Mouse (Mus musculus) mouse embryonic stem cell (cell line): Measurements from ENCODE around the gene Polr2m.
"Not testable (repeated sequence)": the region's sequence is repeated elsewhere in the genome, so short reads cannot be mapped to it uniquely, and the experiment has no call there.

Experiments
- in situ Hi-C, 2 experiments: fragments of 300-500 bp; cut with MboI; formaldehyde crosslinking; loops; 1 replicate in 1 of 2; 3 replicates in 1 of 2; pipeline ENCODE4 v1.14.3; 2019 to 2020; ENCODE audit warnings: low sequenced_read_pairs in 2 of 2, low pct_unique_long_range_greater_than_20kb in 1 of 2, mixed read lengths in 1 of 2; ENCODE audit not compliant: unreplicated experiment in 1 of 2

The Polr2m gene

GRCm38 (mm10) chr9:71485475-71486094 is at the start of gene Polr2m:
TSS of gene Polr2m (minus strand) at chr9:71485935.
- in situ Hi-C loops = no loop called here

DNA sequence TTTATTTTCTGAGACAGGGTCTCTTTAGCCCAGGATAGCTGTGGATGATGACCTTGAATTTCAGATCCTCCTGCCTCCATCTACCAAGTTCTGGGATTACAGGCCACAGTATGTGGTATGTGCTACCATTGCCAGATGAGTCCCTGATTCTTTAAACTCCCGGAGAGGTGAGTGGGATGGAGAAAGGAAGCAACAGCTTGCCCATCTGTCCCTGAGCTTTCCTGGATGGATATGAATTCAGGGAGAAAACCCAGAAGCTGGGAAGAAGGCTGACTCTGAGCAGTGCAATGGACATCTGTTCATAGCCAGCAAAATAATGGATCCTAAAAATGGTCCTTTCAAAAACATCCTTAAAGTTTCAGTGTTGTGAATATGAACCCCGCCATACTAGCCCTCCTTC is 49.3 kb upstream of the Polr2m start:
- in situ Hi-C loops = no loop called here

DNA sequence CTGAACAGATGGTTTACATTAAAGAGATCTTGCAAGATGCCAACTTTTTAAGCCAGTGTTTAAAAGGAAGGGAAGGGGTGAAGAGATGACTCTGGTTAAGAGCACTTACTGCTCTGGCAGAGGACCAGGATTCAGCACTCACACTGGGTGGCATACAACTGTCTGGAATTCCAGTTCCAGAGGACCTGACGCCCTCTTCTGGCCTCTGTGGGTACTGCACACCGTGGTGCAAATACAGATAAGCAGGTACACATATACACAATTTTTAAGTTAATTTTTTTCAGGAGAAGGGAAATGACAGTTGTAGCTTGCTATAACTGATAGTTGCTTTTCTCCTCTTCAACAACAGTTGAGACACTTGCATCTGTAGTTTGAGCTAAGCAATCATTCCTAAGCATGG is 44.2 kb upstream of the Polr2m start:
- in situ Hi-C loops = no loop called here

DNA sequence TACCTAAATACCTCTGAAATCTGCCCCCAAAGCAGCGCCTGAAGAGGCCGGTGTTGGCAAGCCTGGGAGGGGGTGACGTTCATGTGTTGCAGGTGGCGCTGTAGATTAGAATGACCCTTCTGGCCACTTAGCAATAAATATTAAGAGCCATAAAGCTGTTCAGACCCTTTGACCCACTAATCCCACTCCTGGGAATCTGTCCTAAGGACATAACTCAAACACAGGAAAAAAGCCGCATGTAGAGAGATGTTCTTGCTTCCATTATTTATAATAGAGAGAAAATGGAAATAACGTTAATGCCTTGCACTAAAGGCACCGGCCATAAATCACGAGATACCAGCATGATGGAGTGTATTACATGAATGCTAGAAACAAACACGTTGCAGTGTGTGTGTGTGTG is 41.7 kb upstream of the Polr2m start:
- in situ Hi-C loops = no loop called here

- in situ Hi-C loops = no loop called here
Observed at GRCm38 (mm10) chr9:71523901-71524300, 38.2 kb upstream of the Polr2m start.

GRCm38 (mm10) chr9:71519836-71520235 is 34.1 kb upstream of the Polr2m start:
- in situ Hi-C loops = no loop called here

DNA sequence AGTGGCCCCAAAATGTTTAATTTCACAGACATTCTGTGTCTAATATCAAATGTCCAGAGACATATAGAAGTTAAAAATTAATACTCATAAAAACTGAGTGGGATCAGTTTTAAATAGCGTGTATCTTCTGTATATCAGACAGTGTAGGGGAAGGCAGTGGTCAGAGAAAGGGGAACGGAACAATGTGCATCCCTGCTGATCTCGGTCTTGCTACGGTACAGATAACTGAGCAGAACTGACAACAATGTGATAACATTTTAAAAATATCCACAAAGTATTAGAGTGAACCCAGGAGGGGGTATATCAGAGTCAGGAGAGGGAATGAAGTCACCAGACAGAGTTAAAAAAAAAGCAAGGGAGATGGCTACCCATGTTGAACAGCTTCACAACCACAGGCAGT is 31.8 kb upstream of the Polr2m start:
- in situ Hi-C loops = no loop called here

- in situ Hi-C loops = no loop called here
Observed at GRCm38 (mm10) chr9:71515862-71516261, 30.1 kb upstream of the Polr2m start.

- in situ Hi-C loops = loop anchor here in 1 of 2 experiments (5.0 kb wide), 1 partner anchor 41 kb away; no protein-coding TSS in a partner anchor
Observed at GRCm38 (mm10) chr9:71513566-71513965, 27.8 kb upstream of the Polr2m start.

- in situ Hi-C loops = loop anchor here in 1 of 2 experiments (5.0 kb wide), 1 partner anchor 41 kb away; no protein-coding TSS in a partner anchor
Observed at GRCm38 (mm10) chr9:71512899-71513298, 27.2 kb upstream of the Polr2m start.

GRCm38 (mm10) chr9:71498391-71499182 is 12.9 kb upstream of the Polr2m start:
- in situ Hi-C loops = no loop called here

- in situ Hi-C loops = no loop called here
Observed at GRCm38 (mm10) chr9:71496637-71497036, 10.9 kb upstream of the Polr2m start.

DNA sequence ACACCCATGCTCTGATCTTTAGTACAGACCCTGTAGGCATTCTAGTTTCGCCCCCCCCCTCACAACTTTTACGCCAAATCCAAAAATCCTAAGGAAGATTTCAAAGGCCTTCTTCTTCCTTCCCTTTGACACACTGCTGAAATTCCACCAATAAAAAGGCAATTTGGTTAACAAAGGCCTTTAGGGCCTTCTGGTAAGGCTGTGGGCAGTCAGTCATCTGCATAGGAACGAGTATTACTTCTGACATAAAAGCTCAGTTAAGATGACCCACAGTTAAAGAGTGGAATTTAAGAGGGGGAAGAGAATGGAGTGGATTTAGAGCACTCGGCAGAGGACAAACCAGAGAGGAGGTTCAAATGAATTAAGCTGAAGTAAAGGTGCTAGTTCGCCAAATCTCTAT is 8.0 kb upstream of the Polr2m start:
- in situ Hi-C loops = no loop called here

- in situ Hi-C loops = no loop called here
Observed at GRCm38 (mm10) chr9:71492296-71493025, 6.7 kb upstream of the Polr2m start.

GRCm38 (mm10) chr9:71490076-71490475 is 4.3 kb upstream of the Polr2m start:
- in situ Hi-C loops = no loop called here

DNA sequence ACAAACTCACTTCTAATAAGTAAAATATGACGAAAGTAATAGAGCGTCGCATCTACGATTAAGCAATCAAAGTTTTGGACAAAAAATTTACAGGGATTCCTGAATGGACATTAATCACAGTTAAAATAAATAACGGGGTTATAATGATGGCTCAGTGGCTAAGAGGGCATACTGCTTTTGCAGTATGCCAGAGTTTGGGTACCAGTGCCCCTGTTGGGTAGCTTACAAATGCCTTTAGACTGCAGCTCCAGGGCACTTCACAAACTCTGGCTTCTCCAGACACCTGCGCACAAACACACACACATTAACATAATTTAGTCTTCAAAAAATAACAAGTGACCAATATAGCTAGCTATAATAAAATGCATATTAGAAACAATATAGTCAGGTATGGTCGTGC is 392 bp upstream of the Polr2m start:
- in situ Hi-C loops = no loop called here

DNA sequence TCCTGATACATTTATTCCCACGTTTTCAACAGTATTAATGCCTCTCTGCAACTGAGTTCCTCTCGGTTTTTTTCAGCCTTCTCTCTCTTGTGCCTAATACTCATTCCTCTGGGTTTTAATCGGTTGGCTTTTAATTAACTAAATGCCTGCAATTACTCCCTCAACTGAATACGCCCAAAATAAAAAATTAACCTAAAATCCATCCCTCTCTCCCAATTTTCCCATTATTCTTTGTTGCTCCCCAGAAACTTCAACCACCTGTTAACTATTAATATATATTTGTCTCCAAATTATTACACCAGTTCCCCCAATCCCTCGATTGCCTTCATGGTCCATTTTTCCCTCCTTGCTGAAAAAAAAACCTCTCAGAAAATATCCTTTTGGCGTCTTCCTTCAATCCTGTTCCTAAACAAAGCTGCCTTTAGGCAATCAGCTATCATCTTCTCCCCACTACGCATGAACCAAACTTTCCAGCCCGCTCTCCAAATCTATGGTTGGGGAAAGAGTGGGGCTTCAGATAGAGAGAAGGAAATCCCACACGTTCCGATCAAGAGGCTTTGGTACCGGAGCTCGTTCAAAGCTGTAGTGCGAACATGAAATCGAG is 762 bp downstream of the Polr2m start:
- in situ Hi-C loops = no loop called here

DNA sequence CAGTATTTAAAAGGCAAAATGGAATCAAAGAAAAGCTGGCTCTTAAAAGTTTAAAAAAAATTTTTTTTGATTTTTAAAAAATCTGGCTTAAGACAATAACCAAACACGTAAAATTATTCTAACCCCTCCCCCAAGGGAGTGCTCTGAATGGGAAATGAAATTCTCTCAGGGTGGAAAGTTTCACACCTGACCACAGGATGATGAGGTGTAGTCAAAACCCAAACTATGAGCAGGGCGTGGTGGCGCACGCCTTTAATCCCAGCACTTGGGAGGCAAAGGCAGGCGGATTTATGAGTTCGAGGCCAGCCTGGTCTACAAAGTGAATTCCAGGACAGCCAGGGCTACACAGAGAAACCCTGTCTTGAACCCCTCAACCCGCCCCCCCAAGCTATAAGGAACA is 1.9 kb downstream of the Polr2m start:
- in situ Hi-C loops = not testable (repeated sequence)

GRCm38 (mm10) chr9:71480305-71480704 is 5.4 kb downstream of the Polr2m start:
- in situ Hi-C loops = no loop called here
